Mouse (Mus musculus): ENCODE data around the gene Atg2a. TPM values are rescaled to one million over a fixed set of nuclear protein-coding genes. Genes with fewer than 3 reads are reported as not detected.

Atg2a gene
- polyA plus RNA-seq (2012; ENCODE audit: insufficient read depth, insufficient read length, missing spikeins): 23.9 and 27.1 TPM in 2 replicates

DNA sequence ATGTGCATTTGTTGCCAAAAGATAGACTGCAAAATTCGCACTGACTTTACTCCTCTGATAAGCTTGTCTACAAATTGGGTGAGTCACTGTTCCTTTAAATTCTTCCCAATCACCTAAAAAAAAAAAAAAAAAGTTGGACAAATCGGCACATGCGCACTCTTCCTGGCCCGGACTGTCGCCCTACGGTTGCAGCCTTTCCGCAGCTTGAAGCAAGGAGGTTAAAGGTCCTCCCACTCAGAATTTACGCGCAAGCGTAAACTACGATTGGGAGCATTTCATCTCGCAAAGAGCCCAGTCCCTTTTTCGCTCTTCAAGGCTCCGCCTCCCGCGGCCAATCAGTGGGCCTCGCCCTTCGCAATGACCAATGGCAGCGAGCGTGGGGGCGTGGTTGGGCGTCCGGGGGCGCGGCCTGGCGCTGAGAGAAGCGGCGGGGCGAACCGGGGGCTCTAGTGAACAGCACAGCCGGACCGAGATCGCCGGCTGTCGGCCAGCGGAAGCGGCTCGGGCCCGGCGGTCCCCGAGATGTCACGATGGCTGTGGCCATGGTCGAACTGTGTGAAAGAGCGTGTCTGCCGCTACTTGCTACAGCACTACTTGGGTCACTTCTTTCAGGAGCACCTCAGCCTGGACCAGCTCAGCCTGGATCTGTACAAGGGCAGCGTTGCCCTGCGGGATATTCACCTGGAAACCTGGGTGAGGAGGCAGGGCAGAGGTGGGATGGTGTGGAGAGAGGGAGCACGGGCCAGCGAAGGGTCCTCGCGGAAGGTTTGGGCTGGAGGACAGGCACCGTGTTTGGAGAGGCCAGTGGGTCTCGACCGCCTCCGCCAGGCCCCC, at the start of gene Atg2a:
Gene Atg2a (plus strand): TSS at position 395 of the 834 bp plus-strand sequence.
- Histone ChIP-seq H3K4me3 (ENCODE audit: insufficient read depth, low read length) (peak within 1 kb of the TSS; percentile 71), H3K27ac (ENCODE audit: insufficient read depth, low read depth, low read length) (peak within 1 kb of the TSS; percentile 21), H3K4me1 (ENCODE audit: control insufficient read depth, insufficient read depth, low read length) (peaks cover 11% of the 10 kb centered on the region)
- TF ChIP-seq POLR2A (IDR thresholded peaks at IDR 0.05; ENCODE audit: borderline replicate concordance, low read depth, low read length) (no peak), CTCF (IDR thresholded peaks at IDR 0.05; ENCODE audit: low read depth, low read length) (no peak)

DNA sequence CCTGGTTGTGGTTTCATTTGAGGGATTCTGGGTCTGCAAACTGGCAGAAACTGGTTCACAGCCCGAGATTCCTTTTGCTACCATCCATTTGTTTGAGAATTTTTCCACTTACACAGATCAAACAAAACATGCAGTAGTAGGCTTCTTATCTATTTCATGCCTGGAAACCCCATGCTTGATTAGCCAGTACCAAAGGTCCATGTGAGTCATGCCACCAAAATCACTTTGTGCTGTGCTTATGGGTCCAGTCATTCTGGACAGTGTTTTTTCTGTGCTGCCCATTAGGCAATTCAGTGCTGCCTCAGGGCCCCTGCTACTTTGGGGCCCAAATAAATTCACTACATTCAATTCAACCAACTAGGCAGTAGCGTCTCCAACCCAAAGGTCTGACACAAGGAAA, 37.2 kb upstream of the Atg2a start:
- Histone ChIP-seq H3K4me1 (ENCODE audit: control insufficient read depth, insufficient read depth, low read length) (no peaks in the 10 kb centered on the region), H3K27ac (ENCODE audit: insufficient read depth, low read depth, low read length) (no peak overlapping the region), H3K4me3 (ENCODE audit: insufficient read depth, low read length) (no peak overlapping the region)
- TF ChIP-seq POLR2A (IDR thresholded peaks at IDR 0.05; ENCODE audit: borderline replicate concordance, low read depth, low read length) (no peak), CTCF (IDR thresholded peaks at IDR 0.05; ENCODE audit: low read depth, low read length) (no peak)

- Histone ChIP-seq H3K27ac (ENCODE audit: insufficient read depth, low read depth, low read length) (no peak overlapping the region), H3K4me3 (ENCODE audit: insufficient read depth, low read length) (no peak overlapping the region), H3K4me1 (ENCODE audit: control insufficient read depth, insufficient read depth, low read length) (no peaks in the 10 kb centered on the region; the same call in 1 of the 2 replicates)
- no peak for TF ChIP-seq CTCF (IDR thresholded peaks at IDR 0.05; ENCODE audit: low read depth, low read length)
- TF ChIP-seq POLR2A (IDR thresholded peaks at IDR 0.05; ENCODE audit: borderline replicate concordance, low read depth, low read length): no peak
Measured at GRCm38 (mm10) chr19:6206716-6207115, 34.8 kb upstream of the Atg2a start.

GRCm38 (mm10) chr19:6216046-6216705, 25.3 kb upstream of the Atg2a start:
- Histone ChIP-seq H3K27ac (ENCODE audit: insufficient read depth, low read depth, low read length) (no peak overlapping the region), H3K4me1 (ENCODE audit: control insufficient read depth, insufficient read depth, low read length) (peaks cover 8% of the 10 kb centered on the region), H3K4me3 (ENCODE audit: insufficient read depth, low read length) (no peak overlapping the region)
- TF ChIP-seq POLR2A (IDR thresholded peaks at IDR 0.05; ENCODE audit: borderline replicate concordance, low read depth, low read length): no peak
- no peak for TF ChIP-seq CTCF (IDR thresholded peaks at IDR 0.05; ENCODE audit: low read depth, low read length)

DNA sequence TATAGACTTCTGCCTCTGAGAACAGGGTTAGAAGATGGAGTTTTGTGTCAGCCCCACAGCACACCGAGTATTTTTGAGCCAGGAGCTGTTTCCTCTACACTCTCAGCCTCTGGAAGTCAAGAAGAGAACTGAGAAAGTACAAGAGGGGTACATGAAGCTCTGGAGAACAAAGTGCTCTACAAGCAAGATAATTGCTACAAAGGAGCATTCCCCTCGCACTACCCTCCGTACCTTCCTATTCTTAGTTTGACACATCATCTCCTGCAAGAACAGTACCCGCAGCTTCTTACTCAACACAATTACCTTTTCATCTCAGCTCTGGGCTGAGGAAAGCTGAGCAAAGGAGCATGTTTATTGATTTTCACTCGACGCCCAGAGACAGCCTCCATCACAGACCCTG, 22.9 kb upstream of the Atg2a start:
- no peak overlapping the region for H3K4me3 ChIP-seq (ENCODE audit: insufficient read depth, low read length)
- no peak overlapping the region for H3K27ac ChIP-seq (ENCODE audit: insufficient read depth, low read depth, low read length)
- TF ChIP-seq POLR2A (IDR thresholded peaks at IDR 0.05; ENCODE audit: borderline replicate concordance, low read depth, low read length) (no peak), CTCF (IDR thresholded peaks at IDR 0.05; ENCODE audit: low read depth, low read length) (no peak)
- peaks cover under 1% of the 10 kb centered on the region; the same call in 1 of the 2 replicates for H3K4me1 ChIP-seq (ENCODE audit: control insufficient read depth, insufficient read depth, low read length)

DNA sequence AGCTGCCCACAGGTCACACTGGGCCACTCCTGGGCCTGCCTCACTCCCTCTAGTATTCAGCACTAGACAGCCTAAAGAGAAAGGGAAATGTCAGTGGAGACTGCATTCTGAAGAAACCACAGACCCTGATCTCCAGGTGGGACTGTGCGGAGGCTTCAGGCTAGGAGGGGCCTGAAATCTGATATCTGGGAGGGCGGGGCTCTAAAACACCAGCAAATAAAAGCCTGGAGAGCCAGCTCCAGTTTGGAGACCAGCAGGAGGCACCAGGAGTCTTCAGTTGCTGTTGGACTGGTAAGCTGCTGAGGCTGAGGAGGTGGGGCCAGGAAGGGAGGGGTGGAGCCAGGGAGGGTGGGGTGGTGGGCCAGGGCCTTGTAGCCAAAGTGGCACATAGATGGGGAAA, 15.3 kb upstream of the Atg2a start, which contains the start of gene Gpha2:
Gene Gpha2 (plus strand): TSS at position 246 of the 400 bp plus-strand sequence.
- H3K4me3 ChIP-seq (ENCODE audit: insufficient read depth, low read length): no peak within 1 kb of the TSS
- H3K27ac ChIP-seq (ENCODE audit: insufficient read depth, low read depth, low read length): no peak within 1 kb of the TSS
- no peaks in the 10 kb centered on the region for H3K4me1 ChIP-seq (ENCODE audit: control insufficient read depth, insufficient read depth, low read length)
- TF ChIP-seq CTCF (IDR thresholded peaks at IDR 0.05; ENCODE audit: low read depth, low read length) (no peak), POLR2A (IDR thresholded peaks at IDR 0.05; ENCODE audit: borderline replicate concordance, low read depth, low read length) (no peak)

GRCm38 (mm10) chr19:6226763-6227162, 14.7 kb upstream of the Atg2a start:
- Histone ChIP-seq H3K27ac (ENCODE audit: insufficient read depth, low read depth, low read length) (no peak overlapping the region), H3K4me1 (ENCODE audit: control insufficient read depth, insufficient read depth, low read length) (no peaks in the 10 kb centered on the region), H3K4me3 (ENCODE audit: insufficient read depth, low read length) (no peak overlapping the region)
- no peak for TF ChIP-seq CTCF (IDR thresholded peaks at IDR 0.05; ENCODE audit: low read depth, low read length)

DNA sequence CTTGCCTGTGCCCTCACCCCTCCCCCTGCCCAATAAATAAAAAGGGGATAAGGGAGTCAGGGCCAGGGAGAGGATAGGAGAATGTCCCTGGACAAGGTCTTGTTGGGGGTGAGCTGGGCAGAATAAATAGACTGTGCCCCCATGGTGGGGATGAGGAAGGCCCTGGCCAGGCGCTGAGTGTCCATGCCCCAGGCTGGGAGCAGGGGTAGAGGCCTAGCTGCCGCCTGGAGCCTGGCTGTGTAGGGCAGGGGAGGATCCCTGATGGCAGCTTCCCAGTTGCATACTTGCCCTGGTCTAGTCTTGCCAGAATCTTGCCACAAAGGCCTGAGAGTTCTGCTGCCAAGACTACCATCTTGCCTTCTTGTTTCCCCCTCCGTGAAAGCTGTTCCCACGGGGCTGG, 13.6 kb upstream of the Atg2a start:
- no peaks in the 10 kb centered on the region for H3K4me1 ChIP-seq (ENCODE audit: control insufficient read depth, insufficient read depth, low read length)
- TF ChIP-seq POLR2A (IDR thresholded peaks at IDR 0.05; ENCODE audit: borderline replicate concordance, low read depth, low read length) (no peak), CTCF (IDR thresholded peaks at IDR 0.05; ENCODE audit: low read depth, low read length) (no peak)
- no peak overlapping the region for H3K27ac ChIP-seq (ENCODE audit: insufficient read depth, low read depth, low read length)
- H3K4me3 ChIP-seq (ENCODE audit: insufficient read depth, low read length): no peak overlapping the region

GRCm38 (mm10) chr19:6230411-6230810, 11.1 kb upstream of the Atg2a start:
- Histone ChIP-seq H3K4me3 (ENCODE audit: insufficient read depth, low read length) (no peak overlapping the region), H3K4me1 (ENCODE audit: control insufficient read depth, insufficient read depth, low read length) (peaks cover 3% of the 10 kb centered on the region; the same call in 1 of the 2 replicates), H3K27ac (ENCODE audit: insufficient read depth, low read depth, low read length) (no peak overlapping the region)
- TF ChIP-seq POLR2A (IDR thresholded peaks at IDR 0.05; ENCODE audit: borderline replicate concordance, low read depth, low read length) (no peak), CTCF (IDR thresholded peaks at IDR 0.05; ENCODE audit: low read depth, low read length) (no peak)

- no peak for TF ChIP-seq POLR2A (IDR thresholded peaks at IDR 0.05; ENCODE audit: borderline replicate concordance, low read depth, low read length)
- TF ChIP-seq CTCF (IDR thresholded peaks at IDR 0.05; ENCODE audit: low read depth, low read length): no peak
- H3K4me1 ChIP-seq (ENCODE audit: control insufficient read depth, insufficient read depth, low read length): peaks cover 3% of the 10 kb centered on the region; the same call in 1 of the 2 replicates
- no peak overlapping the region for H3K4me3 ChIP-seq (ENCODE audit: insufficient read depth, low read length)
- H3K27ac ChIP-seq (ENCODE audit: insufficient read depth, low read depth, low read length): no peak overlapping the region
Measured at GRCm38 (mm10) chr19:6231036-6231435, 10.4 kb upstream of the Atg2a start.
